Mouse (Mus musculus): ENCODE measurements around the gene Myo16.

DNA sequence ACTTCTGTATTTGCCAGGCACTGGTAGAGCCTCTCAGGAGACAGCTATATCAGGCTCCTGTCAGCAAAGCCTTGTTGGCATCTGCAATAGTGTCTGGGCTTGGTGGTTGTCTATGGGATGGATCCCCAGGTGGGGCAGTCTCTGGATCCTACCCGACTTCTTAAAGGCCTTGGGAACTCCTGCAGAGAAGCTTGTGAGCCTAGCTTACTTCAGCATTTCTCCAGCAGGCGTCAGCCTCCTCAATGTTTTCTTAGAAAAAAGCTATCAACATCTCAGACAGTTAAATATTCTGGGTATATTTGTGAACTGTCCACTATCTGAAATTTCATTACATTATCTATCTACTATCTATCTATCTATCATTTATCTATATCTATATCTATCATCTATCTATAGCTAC is 315.9 kb downstream of the Myo16 start:
- TF ChIP-seq CTCF (IDR thresholded peaks at IDR 0.05) (no peak), EP300 (IDR thresholded peaks at IDR 0.05; ENCODE audit: insufficient read depth, low read depth, low read length) (no peak), POLR2A (IDR thresholded peaks at IDR 0.05; ENCODE audit: insufficient read depth, low read depth, low read length) (no peak)

All from heart, adult 2 months (tissue).